Mouse (Mus musculus) NIH3T3 (cell line): ENCODE results near the gene Pcyox1.
"Not testable (repeated sequence)": the region's sequence is repeated elsewhere in the genome, so short reads cannot be mapped to it uniquely, and the experiment has no call there.

Source experiments
- DNase-seq: peaks from one replicate; pipeline ENCODE4 v3.0.0-alpha.2; 2012; ENCODE audit warnings: low read depth

The Pcyox1 gene

DNA sequence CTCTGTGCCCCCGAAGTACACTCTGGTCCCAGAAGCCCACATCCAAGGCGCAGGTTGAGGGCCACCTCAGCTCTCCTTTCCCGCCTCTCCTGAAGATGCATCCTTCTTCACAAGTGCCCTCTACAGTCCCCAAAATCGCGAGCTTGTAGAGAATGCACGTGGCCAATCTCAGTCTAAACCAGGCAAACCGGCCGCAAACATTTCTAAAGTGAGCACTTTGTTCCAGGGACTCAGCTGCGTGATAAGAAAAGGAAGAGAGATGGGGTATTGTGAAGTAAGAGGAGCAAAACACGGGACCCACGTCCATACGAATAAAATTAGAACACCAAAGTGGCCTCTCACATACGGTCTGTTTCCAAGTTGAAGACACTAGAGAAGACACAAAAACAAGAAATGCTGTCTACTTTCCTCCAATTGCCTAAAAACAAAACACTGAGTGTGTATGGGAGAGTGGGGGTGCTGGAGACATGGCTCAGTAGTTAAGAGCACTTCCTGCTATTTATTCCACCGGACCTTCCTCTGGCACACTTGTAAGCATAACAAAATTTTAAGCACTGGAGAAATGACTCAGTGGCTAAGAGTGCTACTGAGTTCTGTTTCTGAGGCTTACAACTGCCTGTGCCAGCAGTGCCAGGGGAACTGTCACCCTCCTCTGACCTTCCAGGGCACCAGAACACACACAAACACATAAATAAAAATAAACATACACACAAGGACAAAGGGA, 465 bp upstream of the Pcyox1 start:
- DNase-seq: peak; percentile 37

- no peak for DNase-seq
Measured at GRCm38 (mm10) chr6:86395969-86396368, 985 bp downstream of the Pcyox1 start.

- no peak for DNase-seq
Measured at GRCm38 (mm10) chr6:86395021-86395420, 1.9 kb downstream of the Pcyox1 start.

DNA sequence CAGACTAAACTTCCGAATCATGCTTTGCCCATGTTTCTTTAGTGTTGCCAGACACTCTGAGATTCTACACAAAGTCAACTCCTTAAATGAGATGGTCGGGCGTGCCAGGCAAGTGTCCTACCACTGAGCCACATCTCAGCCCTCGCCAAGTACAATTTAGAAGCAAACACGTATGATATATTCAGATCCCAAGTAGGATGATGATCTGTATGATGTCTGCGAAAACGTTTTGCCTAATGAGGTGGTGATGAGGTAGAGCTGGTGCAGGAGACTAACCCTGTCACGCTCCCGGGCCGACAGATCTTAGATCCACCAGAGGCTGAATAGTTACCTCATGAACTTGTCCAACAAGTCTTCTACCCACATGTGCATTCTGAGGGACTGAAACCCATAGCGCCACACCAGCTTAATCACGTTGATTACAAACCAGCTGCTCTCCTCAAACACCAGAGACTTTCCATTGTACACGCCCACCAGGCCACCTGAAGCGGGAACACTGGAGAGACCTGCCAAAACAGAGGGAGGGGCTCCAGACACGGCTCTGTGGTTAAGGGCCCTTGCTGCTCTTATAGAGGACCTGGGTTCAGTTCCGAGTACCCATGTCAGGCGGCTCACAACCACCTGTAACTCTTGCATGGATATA, 2.8 kb downstream of the Pcyox1 start:
- no peak for DNase-seq

DNA sequence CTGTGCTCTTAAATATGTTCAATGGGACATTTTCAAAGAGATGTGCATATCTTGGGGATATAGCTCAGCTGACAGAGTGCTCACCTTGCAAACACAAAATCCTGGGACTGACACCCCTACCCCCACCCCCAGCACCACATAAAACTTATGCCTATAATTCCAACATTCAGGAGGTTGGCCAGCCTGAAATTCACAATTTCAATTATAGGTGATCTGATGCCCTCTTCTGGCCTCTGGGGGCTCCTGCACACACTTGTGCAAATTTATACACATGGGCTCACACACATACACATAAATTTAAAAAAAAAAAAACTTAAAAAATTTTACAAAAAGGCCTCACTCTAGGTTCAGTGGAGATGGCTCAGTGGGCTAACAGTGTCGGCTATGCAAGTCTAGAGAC, 3.8 kb downstream of the Pcyox1 start:
- DNase-seq: peak; percentile 34

GRCm38 (mm10) chr6:86391326-86391725, 5.6 kb downstream of the Pcyox1 start:
- DNase-seq: peak; percentile 29

DNA sequence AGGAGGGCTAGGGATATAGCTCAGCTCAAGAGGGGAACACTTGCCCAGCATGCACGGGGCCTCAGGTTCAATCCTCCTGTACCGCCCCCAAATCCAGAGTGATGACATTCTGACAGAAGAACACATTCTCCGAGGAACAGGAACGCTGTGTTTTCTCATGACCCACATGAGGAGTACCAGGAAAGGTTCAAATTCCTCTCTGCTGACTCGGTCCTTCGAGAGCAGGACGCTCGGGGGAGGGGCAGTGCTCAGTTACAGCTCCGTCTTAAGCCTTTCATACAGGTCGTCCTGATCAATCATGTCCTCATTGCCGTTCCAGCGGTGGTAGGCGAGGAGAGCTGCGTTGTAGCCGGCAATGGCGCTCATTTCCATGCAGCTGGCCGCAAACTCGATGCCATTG, 8.5 kb downstream of the Pcyox1 start:
- DNase-seq: no peak

DNA sequence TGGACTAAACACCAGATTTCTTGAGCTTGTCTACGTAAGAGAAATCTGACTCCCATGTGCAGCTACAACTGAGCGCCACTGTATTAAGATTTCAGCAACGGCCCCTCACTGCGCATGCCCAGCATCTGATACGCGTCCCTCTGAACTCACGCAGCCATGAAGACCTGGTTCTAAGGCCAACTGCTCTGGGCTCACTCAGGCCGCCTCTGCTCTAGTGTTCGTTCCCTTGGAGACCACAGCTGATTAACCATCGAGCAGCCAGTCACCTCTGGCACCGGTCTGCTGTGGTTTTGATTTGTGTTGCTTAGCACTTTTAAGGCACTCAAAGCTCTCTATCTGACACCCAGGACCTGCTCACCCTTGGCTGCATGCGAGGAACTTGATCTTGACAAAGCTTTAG, 9.6 kb downstream of the Pcyox1 start:
- DNase-seq: no peak

GRCm38 (mm10) chr6:86385362-86386104, 11.4 kb downstream of the Pcyox1 start:
- DNase-seq: no peak

DNA sequence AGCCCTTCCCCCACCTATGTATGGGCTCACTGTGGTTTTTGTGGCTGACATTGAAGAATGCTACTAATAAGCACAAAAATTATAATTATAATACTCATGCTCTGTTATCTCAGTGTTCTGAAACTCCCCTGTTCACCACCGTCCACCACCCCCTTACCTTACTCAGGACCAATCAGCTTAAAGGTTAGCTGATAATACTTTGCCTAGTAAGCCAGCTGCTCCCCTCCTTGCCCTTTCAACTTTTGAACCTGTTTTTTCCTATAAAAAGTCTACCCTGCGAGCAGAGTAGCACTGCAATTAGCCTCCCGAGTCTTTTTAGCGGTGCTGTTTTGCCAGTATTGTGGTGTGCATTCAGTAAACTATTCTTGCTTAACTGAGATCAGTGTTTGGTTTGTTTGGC, 12.3 kb downstream of the Pcyox1 start:
- DNase-seq: no peak

DNA sequence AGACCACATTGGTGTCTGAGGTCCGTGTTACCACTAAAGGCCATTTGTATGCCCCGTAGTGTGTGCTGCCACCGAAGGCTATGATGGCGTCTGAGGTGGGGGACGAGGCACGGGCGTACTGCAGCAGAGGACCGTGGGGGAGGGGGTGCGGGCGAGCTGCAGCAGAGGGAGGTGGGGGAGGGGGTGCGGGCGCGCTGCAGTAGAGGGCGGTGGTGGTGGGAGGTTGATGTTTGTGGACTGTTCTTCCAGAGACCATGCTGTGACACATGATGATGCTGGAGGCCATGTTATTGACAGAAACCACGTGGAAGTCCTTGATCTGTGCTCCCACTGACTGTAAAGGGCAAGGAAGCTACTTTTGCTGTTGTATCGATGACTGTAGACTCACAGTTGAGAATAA, 13.6 kb downstream of the Pcyox1 start:
- no peak for DNase-seq

- DNase-seq: peak; percentile 78
Measured at GRCm38 (mm10) chr6:86382551-86382950, 14.4 kb downstream of the Pcyox1 start.

DNA sequence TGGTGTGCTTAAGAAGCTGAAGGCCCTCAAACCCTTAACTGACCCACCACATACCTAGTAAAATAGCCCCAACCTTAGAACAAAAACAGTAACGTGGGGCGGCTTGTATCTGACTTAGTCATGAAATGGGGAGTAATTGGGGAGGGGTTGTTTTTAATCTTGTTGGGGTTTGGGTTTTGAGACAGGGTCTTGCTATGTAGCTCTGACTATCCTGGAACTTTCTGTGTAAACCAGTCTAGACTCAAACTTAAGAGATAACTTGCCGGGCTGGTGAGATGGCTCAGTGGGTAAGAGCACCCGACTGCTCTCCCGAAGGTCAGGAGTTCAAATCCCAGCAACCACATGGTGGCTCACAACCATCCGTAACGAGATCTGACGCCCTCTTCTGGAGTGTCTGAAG, 16.8 kb downstream of the Pcyox1 start:
- not testable (repeated sequence) for DNase-seq

DNA sequence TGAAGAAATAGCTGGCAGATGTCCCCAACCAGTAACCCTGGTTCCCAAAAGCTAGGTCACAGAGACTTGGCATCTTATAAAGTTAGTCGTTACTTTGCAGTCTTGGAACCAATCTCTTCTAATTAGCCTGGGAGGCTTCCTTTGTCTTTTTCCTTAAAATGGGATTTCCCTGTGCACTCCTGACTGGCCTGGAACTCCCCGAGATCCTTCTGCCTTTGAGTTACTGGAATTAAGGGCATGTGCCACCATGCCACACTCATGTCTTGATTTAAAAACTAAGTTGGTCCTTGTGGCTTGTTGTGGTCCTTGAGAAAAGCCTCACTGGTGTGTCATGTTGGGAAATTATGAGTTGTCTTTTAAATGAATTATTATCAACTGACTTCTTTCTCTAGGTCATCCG, 18.6 kb downstream of the Pcyox1 start:
- no peak for DNase-seq

DNA sequence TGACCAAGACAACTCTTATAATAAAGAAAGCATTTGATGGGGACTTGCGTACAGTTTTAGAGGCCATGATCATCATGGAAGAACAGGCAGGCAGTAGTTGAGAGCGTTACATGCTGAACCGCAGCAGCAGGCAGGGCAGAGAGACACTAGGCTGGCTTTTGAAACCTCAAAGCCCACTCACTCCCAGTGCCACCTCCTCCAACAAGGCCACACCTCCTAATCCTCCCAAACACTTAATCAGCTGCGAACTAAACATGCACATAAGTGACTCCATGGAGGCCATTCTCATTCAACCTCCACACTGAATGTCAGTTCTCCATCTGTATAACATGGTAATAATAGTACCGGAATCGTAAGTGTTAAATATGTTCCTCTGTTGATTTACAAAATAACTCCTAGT, 23.4 kb downstream of the Pcyox1 start:
- no peak for DNase-seq

- peak; percentile 32 for DNase-seq
Measured at GRCm38 (mm10) chr6:86371950-86372516, 24.9 kb downstream of the Pcyox1 start.

DNA sequence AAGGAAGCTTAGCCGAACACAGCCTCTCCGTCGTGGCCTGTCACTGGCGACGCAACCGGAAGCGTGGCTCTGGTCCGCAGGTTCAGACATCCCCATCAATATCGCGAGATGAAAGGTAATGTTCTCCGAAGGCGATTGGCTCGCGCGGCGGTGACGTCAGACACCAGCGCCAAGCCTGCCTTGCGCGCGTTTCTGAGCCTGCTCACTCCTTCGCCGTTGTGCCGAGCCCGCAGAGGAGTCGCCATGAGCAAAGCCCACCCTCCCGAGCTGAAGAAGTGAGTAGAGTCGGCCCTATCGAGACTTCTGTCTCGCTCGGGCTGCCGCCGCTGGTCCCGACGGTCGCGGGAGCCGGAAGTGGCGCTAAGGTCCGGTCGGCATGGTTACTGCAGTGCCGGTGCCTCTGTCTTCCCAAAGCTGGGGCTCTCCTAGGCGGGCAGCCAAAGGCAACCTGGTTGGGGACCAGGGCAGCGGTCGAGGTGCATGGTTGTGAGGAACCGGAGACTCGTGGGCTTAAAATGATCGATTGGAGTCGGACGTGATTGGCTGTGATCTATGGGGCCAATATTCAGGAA, 25.5 kb downstream of the Pcyox1 start:
- DNase-seq: peak; percentile 98

DNA sequence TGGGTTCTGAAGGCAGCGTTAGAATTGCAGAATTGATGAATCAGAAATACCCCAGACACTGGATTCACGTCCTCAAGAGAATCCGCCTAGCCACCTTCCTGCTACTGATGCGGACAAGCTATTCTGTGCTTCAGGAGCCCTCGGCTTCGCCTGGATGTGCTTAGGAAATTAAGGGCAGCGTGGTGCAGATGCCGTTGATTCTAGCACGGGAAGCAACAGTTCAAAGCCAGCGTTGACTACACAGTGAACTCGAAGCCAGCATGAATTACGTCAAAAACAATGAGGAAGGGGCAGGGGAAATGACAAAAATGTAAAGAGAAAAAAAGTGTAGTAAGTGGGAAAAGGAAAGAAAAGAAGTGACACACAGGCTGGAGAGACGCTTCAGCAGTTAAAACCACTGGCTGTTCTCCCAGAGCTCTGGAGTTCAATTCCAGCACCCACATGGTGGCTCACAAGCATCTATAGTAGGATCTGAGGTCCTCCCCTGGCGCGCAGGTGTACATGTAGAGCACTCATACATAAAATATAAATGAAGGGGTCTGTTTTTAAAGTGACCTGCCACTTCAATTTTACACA, 26.1 kb downstream of the Pcyox1 start, which contains the start of gene Snrpg:
TSS of gene Snrpg (plus strand) at position 541 of the 576 bp plus-strand sequence.
- DNase-seq: no peak

GRCm38 (mm10) chr6:86370093-86370713, 26.8 kb downstream of the Pcyox1 start:
- peak; percentile 56 for DNase-seq

DNA sequence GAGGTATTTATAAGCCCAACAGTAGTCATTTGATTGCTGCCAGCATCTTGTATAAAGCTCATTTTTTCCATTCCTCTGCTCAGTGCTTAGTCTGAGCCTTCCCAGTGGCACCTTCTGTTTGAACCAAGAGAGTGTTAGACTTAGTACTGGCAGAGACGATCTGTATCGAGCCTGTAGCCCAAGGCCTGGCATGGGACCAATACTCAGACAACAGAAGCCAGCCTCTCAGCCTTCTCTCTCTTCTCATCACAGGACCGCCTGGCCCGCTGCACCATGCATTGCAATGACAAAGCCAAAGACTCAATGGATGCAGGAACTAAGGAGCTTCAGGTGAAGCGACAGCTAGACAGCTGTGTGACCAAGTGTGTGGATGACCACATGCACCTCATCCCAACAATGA, 28.5 kb downstream of the Pcyox1 start:
- no peak for DNase-seq

GRCm38 (mm10) chr6:86366853-86367249, 30.1 kb downstream of the Pcyox1 start:
- DNase-seq: no peak
